Mouse (Mus musculus): Measurements from ENCODE around the gene Ambra1. TPM values are rescaled to one million over a fixed set of nuclear protein-coding genes. Genes with fewer than 3 reads are reported as not detected.

The Ambra1 gene
- total RNA-seq, 1 experiment from 2014 or later = 28.8 TPM

GRCm38 (mm10) chr2:91931328-91932159, 201.6 kb downstream of the Ambra1 start:
- ATAC-seq (replicated peaks; ENCODE audit: low read depth, poor library complexity, severe bottlenecking) = peak; percentile 9

- no peak for ATAC-seq (replicated peaks; ENCODE audit: low read depth, poor library complexity, severe bottlenecking)
Measured at GRCm38 (mm10) chr2:91932160-91932711, 202.3 kb downstream of the Ambra1 start, which contains the start of gene Mdk. Mdk (minus strand) TSS chr2:91932297.

- ATAC-seq (replicated peaks; ENCODE audit: low read depth, poor library complexity, severe bottlenecking) = no peak
Measured at GRCm38 (mm10) chr2:91932737-91933350, 202.9 kb downstream of the Ambra1 start.

DNA sequence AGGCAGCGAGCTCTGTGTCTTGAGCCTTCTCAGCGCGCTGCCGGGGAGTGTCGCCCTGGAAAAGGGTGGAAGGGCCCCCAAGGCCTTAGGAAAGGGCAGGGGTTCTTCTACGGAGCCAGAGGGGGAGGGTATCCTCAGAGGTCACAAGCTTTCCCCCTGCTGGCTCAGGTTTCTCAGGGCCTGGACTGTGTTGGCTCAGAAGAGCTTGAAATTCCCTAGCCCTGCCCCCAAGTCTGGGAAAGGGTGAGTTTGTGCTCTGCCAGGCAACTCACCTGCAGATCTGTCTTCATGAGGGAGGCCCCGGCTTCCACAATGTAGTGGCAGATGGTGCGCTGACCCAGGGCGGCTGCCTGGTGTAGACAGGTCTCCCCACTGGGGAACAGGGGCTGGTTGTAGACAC, 203.5 kb downstream of the Ambra1 start:
- ATAC-seq (replicated peaks; ENCODE audit: low read depth, poor library complexity, severe bottlenecking) = no peak

- no peak for ATAC-seq (replicated peaks; ENCODE audit: low read depth, poor library complexity, severe bottlenecking)
Measured at GRCm38 (mm10) chr2:91934016-91934415, 204.1 kb downstream of the Ambra1 start.

GRCm38 (mm10) chr2:91934826-91935525, 205.0 kb downstream of the Ambra1 start:
- ATAC-seq (replicated peaks; ENCODE audit: low read depth, poor library complexity, severe bottlenecking) = no peak

- no peak for ATAC-seq (replicated peaks; ENCODE audit: low read depth, poor library complexity, severe bottlenecking)
Measured at GRCm38 (mm10) chr2:91936154-91936553, 206.2 kb downstream of the Ambra1 start.

DNA sequence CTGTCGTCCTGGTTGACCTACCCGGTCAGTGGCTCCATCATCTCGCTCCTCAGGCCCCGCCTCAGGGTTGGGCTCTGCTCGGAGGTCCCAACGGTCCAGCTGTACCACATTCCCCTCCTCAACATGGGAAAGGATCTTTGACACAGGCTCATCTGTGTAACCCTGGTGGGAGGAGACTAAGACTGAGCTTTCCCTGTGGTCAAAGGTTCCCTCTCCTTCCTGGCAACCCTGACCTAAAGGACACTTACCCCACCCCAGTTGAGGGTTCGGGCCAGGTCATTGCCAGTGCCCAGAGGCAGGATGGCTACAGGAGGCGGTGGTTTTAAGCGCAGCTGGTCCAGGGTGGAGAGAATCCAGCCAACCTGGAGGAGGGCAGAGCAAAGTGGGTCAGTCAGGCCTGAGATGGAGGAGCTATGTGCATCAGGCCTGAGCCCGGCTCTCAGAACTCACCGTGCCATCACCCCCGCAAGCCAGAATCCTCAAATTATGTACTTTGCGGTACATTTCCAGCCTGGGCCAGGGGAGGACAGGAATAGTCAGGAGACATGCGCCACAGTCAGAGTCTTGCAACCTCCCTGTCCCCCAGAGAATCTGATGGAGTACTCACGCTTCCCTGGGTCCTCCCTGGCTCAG, 209.5 kb downstream of the Ambra1 start:
- ATAC-seq (replicated peaks; ENCODE audit: low read depth, poor library complexity, severe bottlenecking) = no peak

DNA sequence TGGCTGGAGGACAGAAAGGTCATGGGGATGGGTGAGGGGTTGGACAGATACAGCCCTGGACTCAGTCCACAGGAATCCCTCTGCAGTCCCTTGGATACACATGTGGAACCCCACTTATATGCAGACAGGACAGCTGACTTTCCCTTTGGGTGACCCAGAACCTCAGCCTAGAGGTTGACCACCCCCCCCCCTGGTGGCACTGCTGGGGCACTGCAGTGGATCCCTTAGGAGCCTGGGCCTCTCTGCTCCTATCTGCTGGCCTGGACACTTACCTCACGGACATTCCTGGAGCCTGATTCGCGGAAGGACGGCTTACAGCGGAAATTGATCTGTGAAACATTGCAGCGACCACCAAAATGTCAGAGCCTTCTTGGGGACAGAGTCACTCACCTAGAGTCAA, 212.4 kb downstream of the Ambra1 start:
- ATAC-seq (replicated peaks; ENCODE audit: low read depth, poor library complexity, severe bottlenecking) = peak; percentile 31; the same call in 1 of the 2 replicates

DNA sequence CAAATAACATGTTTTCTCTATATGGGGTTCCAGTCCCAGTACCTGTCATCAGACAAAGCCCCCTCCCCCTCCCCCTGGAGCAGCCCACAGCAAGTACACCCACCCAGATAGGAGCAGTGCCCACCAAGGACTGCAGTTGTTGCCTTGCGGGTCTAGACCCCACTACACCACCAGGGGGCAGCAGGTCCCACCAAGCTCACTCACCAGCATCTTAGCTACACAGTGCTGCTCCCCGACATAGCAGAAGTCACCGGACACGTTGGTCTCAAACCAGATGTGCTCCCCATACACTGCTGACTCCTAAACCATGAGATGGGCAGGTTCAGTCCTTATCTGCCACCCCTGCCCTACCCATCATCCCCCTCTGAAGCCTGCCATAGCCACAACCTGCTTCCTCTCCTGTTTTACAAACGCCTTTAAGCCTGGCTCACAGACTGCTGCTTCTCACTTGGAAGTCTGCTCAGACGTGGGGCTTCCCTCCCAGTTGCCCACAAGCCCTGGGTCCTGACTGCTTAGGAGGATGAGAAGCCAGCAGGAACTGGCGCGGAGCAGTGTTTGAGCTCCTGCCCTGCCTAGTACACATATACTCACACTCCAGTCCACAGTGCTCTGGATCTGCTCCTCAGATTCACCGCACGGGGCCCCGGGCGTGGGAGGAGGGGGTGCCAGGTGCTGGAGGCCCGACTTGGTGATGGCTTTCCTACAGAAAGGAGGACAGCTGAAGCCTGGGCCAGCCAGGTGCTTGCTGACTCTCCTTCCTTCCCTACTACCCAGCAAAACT, 214.4 kb downstream of the Ambra1 start:
- peak; percentile 67 for ATAC-seq (replicated peaks; ENCODE audit: low read depth, poor library complexity, severe bottlenecking)

- no peak for ATAC-seq (replicated peaks; ENCODE audit: low read depth, poor library complexity, severe bottlenecking)
Measured at GRCm38 (mm10) chr2:91945483-91945882, 215.5 kb downstream of the Ambra1 start, which contains the start of gene Gm9821. Gm9821 (plus strand) TSS chr2:91945703.

GRCm38 (mm10) chr2:91946836-91947235, 216.9 kb downstream of the Ambra1 start:
- ATAC-seq (replicated peaks; ENCODE audit: low read depth, poor library complexity, severe bottlenecking) = no peak

DNA sequence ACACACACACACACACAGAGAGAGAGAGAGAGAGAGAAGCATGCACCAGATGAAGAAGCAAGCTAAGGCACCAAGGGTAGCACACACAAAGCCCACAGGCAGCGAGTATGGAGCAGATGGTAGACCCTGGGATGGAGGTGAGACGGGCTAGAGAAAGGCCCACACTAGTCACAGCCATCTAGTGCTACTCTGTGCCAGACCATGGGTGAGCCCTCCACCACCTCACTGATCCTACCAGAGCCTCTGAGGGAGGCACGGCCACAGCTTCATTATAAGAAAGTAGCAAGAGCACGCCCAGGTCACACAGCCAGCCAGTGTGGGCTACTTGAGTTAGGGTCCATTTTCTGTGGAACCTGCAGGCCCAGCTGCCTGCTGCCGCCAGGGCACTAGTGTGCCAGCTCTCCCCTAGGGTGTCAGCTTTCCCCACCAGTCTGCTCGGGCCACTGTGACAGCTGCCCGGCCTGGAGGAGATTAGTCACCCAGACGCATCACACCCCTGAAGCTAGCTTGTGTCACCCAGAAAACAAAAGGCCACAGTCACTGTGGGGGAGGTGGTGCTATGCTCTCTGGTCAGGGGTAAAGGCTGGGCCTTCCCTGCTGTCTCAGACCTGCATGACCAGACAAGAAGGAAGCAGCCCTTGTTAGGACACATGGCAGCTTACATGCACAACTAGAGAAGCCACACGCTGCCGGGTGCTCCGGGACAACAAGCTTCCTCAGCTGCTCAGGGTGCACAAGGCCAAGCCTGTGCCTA, 217.6 kb downstream of the Ambra1 start:
- ATAC-seq (replicated peaks; ENCODE audit: low read depth, poor library complexity, severe bottlenecking) = peak; percentile 17

DNA sequence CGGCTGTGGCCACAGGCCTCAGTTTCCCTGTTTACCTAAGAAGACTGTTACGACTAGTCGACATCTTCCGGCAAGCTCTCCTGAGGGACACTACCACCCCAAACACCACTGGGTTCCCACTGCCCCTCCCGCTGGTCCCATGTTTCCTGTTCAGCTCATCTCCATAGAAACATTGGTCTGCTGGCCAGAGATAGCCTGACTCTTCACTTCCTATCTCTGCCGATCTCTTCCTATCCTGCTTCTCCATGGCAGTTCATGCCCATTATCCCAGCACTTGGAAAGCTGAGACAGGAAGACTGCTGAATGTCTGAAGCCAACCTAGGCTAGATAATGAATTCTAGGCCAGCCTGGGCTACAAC, 218.2 kb downstream of the Ambra1 start:
- peak; percentile 11 for ATAC-seq (replicated peaks; ENCODE audit: low read depth, poor library complexity, severe bottlenecking)

- ATAC-seq (replicated peaks; ENCODE audit: low read depth, poor library complexity, severe bottlenecking) = 0 out of 2 replicates have a peak, but pooled peaks have one; percentile 1
Measured at GRCm38 (mm10) chr2:91948792-91949241, 218.9 kb downstream of the Ambra1 start.

GRCm38 (mm10) chr2:91949411-91950274, 219.7 kb downstream of the Ambra1 start:
- peak; percentile 28 for ATAC-seq (replicated peaks; ENCODE audit: low read depth, poor library complexity, severe bottlenecking)

DNA sequence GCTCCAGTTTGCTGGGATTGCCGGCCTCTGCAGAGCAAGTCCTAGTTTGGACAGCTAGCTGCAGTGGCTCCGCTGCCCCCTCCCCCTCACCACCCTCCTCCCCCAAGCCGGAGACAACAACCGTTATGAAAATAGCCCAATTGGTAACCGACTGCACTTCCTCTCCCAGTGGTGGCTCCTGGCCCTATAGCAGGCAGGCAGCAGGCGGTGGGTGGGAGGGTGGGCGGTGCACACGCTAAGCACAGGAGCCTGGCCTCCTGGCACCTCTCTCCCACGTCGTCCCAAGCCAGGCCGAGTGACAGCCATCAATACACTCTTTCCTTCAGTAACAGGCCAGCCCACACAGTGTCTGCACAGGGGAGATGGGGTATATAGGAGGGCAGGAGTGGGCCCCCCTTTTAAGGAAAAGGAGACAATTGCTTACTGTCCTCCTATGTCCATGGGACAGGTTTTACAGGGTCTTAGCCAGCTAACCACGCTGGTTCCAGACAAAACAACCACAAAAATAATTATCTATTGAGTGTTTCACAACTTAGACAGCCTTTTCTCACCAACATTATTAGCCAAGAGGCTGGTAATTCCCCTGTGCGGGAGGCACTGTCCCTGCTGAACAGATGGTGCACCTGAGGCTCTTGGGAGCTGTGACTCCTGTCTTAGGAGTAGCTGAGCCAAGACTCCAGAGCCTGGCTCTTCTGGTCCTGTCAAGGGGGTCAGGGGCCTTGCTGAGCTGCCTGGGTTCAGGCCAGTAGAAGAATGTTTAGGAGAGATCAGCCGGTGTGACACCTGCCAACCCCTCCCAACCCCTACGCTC, 220.5 kb downstream of the Ambra1 start:
- ATAC-seq (replicated peaks; ENCODE audit: low read depth, poor library complexity, severe bottlenecking) = peak; percentile 64

Measured in common myeloid progenitor, adult 5-6 weeks (primary cell).